Mouse (Mus musculus) heart, embryonic 12.5 days (tissue): ENCODE data around the gene Gm49450. TPM values are rescaled to one million over a fixed set of nuclear protein-coding genes. Genes with fewer than 3 reads are reported as not detected.
"Not testable (repeated sequence)": the region's sequence is repeated elsewhere in the genome, so short reads cannot be mapped to it uniquely, and the experiment has no call there.

Experiments used
- ATAC-seq: fragments of 200-750 bp; cut with Nextera tagmentation; 2 replicates; pipeline ENCODE4 v1.8.0; 2017; ENCODE audit warnings: moderate TSS enrichment, moderate library complexity; ENCODE audit not compliant: insufficient number of reproducible peaks, low FRiP score
- H3K27ac ChIP-seq: fragments of 300-500 bp; sonication (generic); 2 replicates; pipeline ENCODE4 v1.5.1; 2016; ENCODE audit warnings: mild to moderate bottlenecking, moderate library complexity; ENCODE audit not compliant: poor library complexity, severe bottlenecking
- H3K27me3 ChIP-seq: fragments of 300-500 bp; sonication (generic); replicated peaks from 2 replicates; pipeline ENCODE4 v1.6.1; 2016; ENCODE audit warnings: mild to moderate bottlenecking, moderate library complexity
- H3K36me3 ChIP-seq: fragments of 300-500 bp; sonication (generic); 2 replicates; pipeline ENCODE4 v1.6.1; 2016; ENCODE audit warnings: mild to moderate bottlenecking, moderate library complexity
- H3K4me1 ChIP-seq: fragments of 300-500 bp; sonication (generic); replicated peaks from 2 replicates; pipeline ENCODE4 v1.6.1; 2016; ENCODE audit warnings: mild to moderate bottlenecking
- H3K4me2 ChIP-seq: fragments of 300-500 bp; sonication (generic); 2 replicates; pipeline ENCODE4 v1.6.1; 2016; ENCODE audit warnings: mild to moderate bottlenecking, moderate library complexity
- H3K4me3 ChIP-seq: fragments of 300-500 bp; sonication (generic); 2 replicates; pipeline ENCODE4 v1.5.1; 2016; ENCODE audit warnings: mild to moderate bottlenecking
- H3K9ac ChIP-seq: fragments of 300-500 bp; sonication (generic); 2 replicates; pipeline ENCODE4 v1.6.1; 2016; ENCODE audit warnings: mild to moderate bottlenecking, moderate library complexity
- H3K9me3 ChIP-seq: fragments of 300-500 bp; sonication (generic); replicated peaks from 2 replicates; pipeline ENCODE4 v1.6.1; 2016; ENCODE audit warnings: mild to moderate bottlenecking, moderate library complexity
- WGBS: fragments of 180-500 bp; shearing (Covaris S2); methylation state at CpG from one replicate; pipeline ENCODE4 v1.1.7; 2016; 5-methylcytosine and 5-hydroxymethylcytosine counted together
- polyA plus RNA-seq: library from polyadenylated mRNA; unstranded; fragments of >200 nt; fragmentation: Nextera tagmentation; extraction: Ambion mirVana; gene quantifications from 2 replicates; pipeline ENCODE4 v1.2.1, GENCODE M21; 2016

The Gm49450 gene
- polyA plus RNA-seq, 1 experiment from 2014 or later: not detected

GRCm38 (mm10) chr15:98952063-98952455, 1.3 kb downstream of the Gm49450 start:
- Histone ChIP-seq H3K4me3 (peak overlapping the region; percentile 99), H3K9ac (peak overlapping the region; percentile 89), H3K27ac (peak overlapping the region; percentile 71), H3K4me2 (peak overlapping the region; percentile 90), H3K9me3 (no peaks in the 10 kb centered on the region), H3K4me1 (peaks cover 18% of the 10 kb centered on the region), H3K36me3 (peaks cover 14% of the 10 kb centered on the region), H3K27me3 (no peaks in the 10 kb centered on the region)
- no peak for ATAC-seq
- WGBS: 24% methylated on average over 5 of the region's 5 CpGs

GRCm38 (mm10) chr15:98951122-98952062, 2.0 kb downstream of the Gm49450 start:
- Histone ChIP-seq H3K4me2 (peak overlapping the region; percentile 90), H3K4me3 (peak overlapping the region; percentile 99), H3K36me3 (peaks cover 14% of the 10 kb centered on the region), H3K4me1 (peaks cover 18% of the 10 kb centered on the region), H3K9ac (peak overlapping the region; percentile 89), H3K27ac (peak overlapping the region; percentile 71; the same call in 1 of the 2 replicates)
- not testable (repeated sequence) for H3K9me3 ChIP-seq, H3K27me3 ChIP-seq, ATAC-seq
- WGBS: 86% methylated on average over 11 of the region's 15 CpGs

- no peak overlapping the region for H3K27ac ChIP-seq
- peaks cover 17% of the 10 kb centered on the region for H3K36me3 ChIP-seq
- WGBS: 67% methylated on average over 3 of the region's 3 CpGs
- no peak overlapping the region for H3K4me3 ChIP-seq
- ATAC-seq: no peak
- no peak overlapping the region for H3K9ac ChIP-seq
- no peak overlapping the region for H3K4me2 ChIP-seq
- H3K27me3 ChIP-seq: no peaks in the 10 kb centered on the region
- peaks cover 12% of the 10 kb centered on the region for H3K4me1 ChIP-seq
- peaks cover 4% of the 10 kb centered on the region; the same call in 1 of the 2 replicates for H3K9me3 ChIP-seq
These were observed 3.8 kb downstream of the Gm49450 start for GRCm38 (mm10) chr15:98949607-98949892.

GRCm38 (mm10) chr15:98948857-98949606, 4.3 kb downstream of the Gm49450 start:
- no peak overlapping the region for H3K4me3 ChIP-seq
- H3K9ac ChIP-seq: no peak overlapping the region
- ATAC-seq: no peak
- peaks cover 8% of the 10 kb centered on the region for H3K4me1 ChIP-seq
- H3K27me3 ChIP-seq: no peaks in the 10 kb centered on the region
- peaks cover 7% of the 10 kb centered on the region; the same call in 1 of the 2 replicates for H3K9me3 ChIP-seq
- H3K36me3 ChIP-seq: peaks cover 18% of the 10 kb centered on the region
- no peak overlapping the region for H3K4me2 ChIP-seq
- no peak overlapping the region for H3K27ac ChIP-seq
- WGBS: 75% methylated on average over 6 of the region's 6 CpGs

GRCm38 (mm10) chr15:98948382-98948781, 5.0 kb downstream of the Gm49450 start:
- Histone ChIP-seq H3K4me2 (no peak overlapping the region), H3K9ac (no peak overlapping the region), H3K36me3 (peaks cover 18% of the 10 kb centered on the region), H3K27ac (no peak overlapping the region), H3K9me3 (peaks cover 7% of the 10 kb centered on the region; the same call in 1 of the 2 replicates), H3K4me3 (no peak overlapping the region), H3K27me3 (no peaks in the 10 kb centered on the region), H3K4me1 (peaks cover 7% of the 10 kb centered on the region)
- ATAC-seq: no peak

GRCm38 (mm10) chr15:98947884-98948283, 5.5 kb downstream of the Gm49450 start:
- no peak for ATAC-seq
- H3K4me3 ChIP-seq: no peak overlapping the region

GRCm38 (mm10) chr15:98943133-98943532, 10.2 kb downstream of the Gm49450 start:
- Histone ChIP-seq H3K9ac (no peak overlapping the region), H3K4me3 (no peak overlapping the region), H3K27ac (no peak overlapping the region), H3K9me3 (peaks cover 7% of the 10 kb centered on the region; the same call in 1 of the 2 replicates), H3K36me3 (0 out of 2 replicates have a peak, but pooled peaks cover 3% of the 10 kb centered on the region), H3K4me1 (no peaks in the 10 kb centered on the region), H3K27me3 (no peaks in the 10 kb centered on the region), H3K4me2 (no peak overlapping the region)
- no peak for ATAC-seq
- 65% methylated on average over 4 of the region's 4 CpGs for whole genome bisulfite sequencing

More at GRCm38 (mm10) chr15:98947884-98948283, 5.5 kb downstream of the Gm49450 start:
- Histone ChIP-seq H3K27ac (no peak overlapping the region), H3K36me3 (peaks cover 18% of the 10 kb centered on the region), H3K27me3 (no peaks in the 10 kb centered on the region), H3K4me1 (peaks cover 7% of the 10 kb centered on the region), H3K9me3 (peaks cover 7% of the 10 kb centered on the region; the same call in 1 of the 2 replicates), H3K4me2 (no peak overlapping the region), H3K9ac (no peak overlapping the region; the same call in 1 of the 2 replicates)
- 57% methylated on average over 3 of the region's 3 CpGs for WGBS

GRCm38 (mm10) chr15:98942081-98942480, 11.3 kb downstream of the Gm49450 start:
- H3K9ac ChIP-seq: no peak overlapping the region
- peaks cover 7% of the 10 kb centered on the region; the same call in 1 of the 2 replicates for H3K9me3 ChIP-seq
- H3K4me1 ChIP-seq: no peaks in the 10 kb centered on the region
- ATAC-seq: no peak
- H3K27me3 ChIP-seq: no peaks in the 10 kb centered on the region
- H3K4me2 ChIP-seq: no peak overlapping the region
- 0 out of 2 replicates have a peak, but pooled peaks cover 3% of the 10 kb centered on the region for H3K36me3 ChIP-seq
- 77% methylated on average over 4 of the region's 4 CpGs for WGBS
- no peak overlapping the region for H3K4me3 ChIP-seq
- no peak overlapping the region for H3K27ac ChIP-seq

- no peak overlapping the region for H3K9ac ChIP-seq
- H3K4me2 ChIP-seq: no peak overlapping the region
- peaks cover 7% of the 10 kb centered on the region; the same call in 1 of the 2 replicates for H3K9me3 ChIP-seq
- H3K36me3 ChIP-seq: 0 out of 2 replicates have a peak, but pooled peaks cover 3% of the 10 kb centered on the region
- WGBS: 69% methylated on average over 2 of the region's 2 CpGs
- H3K27ac ChIP-seq: no peak overlapping the region
- no peak overlapping the region for H3K4me3 ChIP-seq
- H3K27me3 ChIP-seq: no peaks in the 10 kb centered on the region
- no peak for ATAC-seq
- no peaks in the 10 kb centered on the region for H3K4me1 ChIP-seq
These were observed 11.8 kb downstream of the Gm49450 start for GRCm38 (mm10) chr15:98941539-98941938.

GRCm38 (mm10) chr15:98940816-98941215, 12.5 kb downstream of the Gm49450 start:
- H3K9me3 ChIP-seq: peaks cover 7% of the 10 kb centered on the region; the same call in 1 of the 2 replicates

More at GRCm38 (mm10) chr15:98940816-98941215, 12.5 kb downstream of the Gm49450 start:
- no peaks in the 10 kb centered on the region for H3K27me3 ChIP-seq
- no peak overlapping the region for H3K4me3 ChIP-seq
- H3K4me2 ChIP-seq: no peak overlapping the region
- H3K4me1 ChIP-seq: peaks cover 2% of the 10 kb centered on the region; the same call in 1 of the 2 replicates
- no peak overlapping the region for H3K27ac ChIP-seq
- 0 out of 2 replicates have a peak, but pooled peaks cover 3% of the 10 kb centered on the region for H3K36me3 ChIP-seq
- ATAC-seq: no peak
- no peak overlapping the region for H3K9ac ChIP-seq
- 71% methylated on average over 10 of the region's 10 CpGs for WGBS
